ENCODE assay signal across 11 mouse cellular contexts in the genomic region with DNA sequence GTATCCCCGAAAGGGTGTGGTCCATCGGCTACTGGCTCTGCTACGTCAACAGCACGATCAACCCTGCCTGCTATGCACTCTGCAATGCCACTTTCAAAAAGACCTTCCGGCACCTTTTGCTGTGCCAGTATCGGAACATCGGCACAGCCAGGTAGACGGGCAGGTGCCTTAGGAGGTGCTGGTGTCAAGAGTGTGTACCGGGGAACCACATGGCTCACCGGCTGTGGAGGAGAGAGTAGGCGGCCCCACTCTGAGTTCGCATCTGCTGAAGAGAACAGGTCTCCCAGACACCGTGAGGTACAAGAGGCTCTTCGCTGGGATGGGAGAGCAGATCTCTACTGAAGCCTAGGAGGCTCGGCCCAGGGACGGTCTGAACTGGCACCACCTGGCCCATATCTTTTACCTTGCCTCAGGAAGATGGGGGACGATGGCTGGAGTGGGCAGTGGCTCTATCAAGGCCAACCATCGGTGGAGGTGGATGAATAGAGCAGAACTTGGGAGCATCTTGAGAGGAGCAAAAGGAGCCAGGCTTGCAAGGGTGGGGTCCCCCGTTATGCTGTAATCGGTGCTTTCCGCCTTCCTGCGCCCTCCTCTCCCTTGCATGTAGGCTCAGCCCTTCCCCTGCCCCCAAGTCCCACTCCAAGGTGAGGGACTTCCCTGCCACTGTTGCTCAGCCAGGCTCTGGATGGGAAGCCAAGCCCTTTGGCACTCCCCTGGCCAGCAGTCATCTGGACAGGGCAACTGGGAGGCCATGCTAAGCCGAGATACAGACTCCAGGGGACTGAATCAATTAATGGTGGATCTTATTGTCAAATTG. TPM values are rescaled to one million over a fixed set of nuclear protein-coding genes. Genes with fewer than 3 reads are reported as not detected.
DNase-seq lines count a peak whose midpoint lies in the region; ATAC-seq lines count a peak whose summit lies in the region.
"Had no signal": no experiment of that assay in that cellular context is flagged by ENCODE, and none has a peak within 500 bp of the region (broad histone marks: within the 10 kb centered on the region; RNA-seq: fewer than 3 reads in every experiment).

No protein-coding gene starts in this region.

- H3K27me3 ChIP-seq in heart, embryonic 14.5 days (ENCODE audit: control insufficient read depth, insufficient read depth, low read length): peaks cover 11% of the 10 kb centered on the region
- peaks cover 11% of the 10 kb centered on the region for H3K27me3 ChIP-seq in midbrain, embryonic 16.5 days (ENCODE audit: control insufficient read depth, insufficient read depth, low read depth, low read length)
- H3K27me3 ChIP-seq in midbrain, embryonic 15.5 days (replicated peaks): peaks cover 19% of the 10 kb centered on the region
- peaks cover 20% of the 10 kb centered on the region for H3K27me3 ChIP-seq in limb, embryonic 12.5 days

- no peaks in the 10 kb centered on the region for H3K9me3 ChIP-seq in heart, embryonic 14.5 days (ENCODE audit: control insufficient read depth, low read length)
- no peaks in the 10 kb centered on the region for H3K9me3 ChIP-seq in midbrain, embryonic 16.5 days (replicated peaks; ENCODE audit: control insufficient read depth, low read length, poor library complexity, severe bottlenecking)
- no peaks in the 10 kb centered on the region for H3K9me3 ChIP-seq in midbrain, embryonic 15.5 days
- no peaks in the 10 kb centered on the region for H3K9me3 ChIP-seq in limb, embryonic 12.5 days

- no peak overlapping the region for H3K27ac ChIP-seq in heart, embryonic 14.5 days (replicated peaks in 1 of 2; ENCODE audit: control insufficient read depth in 1 of 2, insufficient read depth in 1 of 2, low read depth in 2 of 2, low read length in 2 of 2)
- H3K27ac ChIP-seq in midbrain, embryonic 16.5 days (ENCODE audit: low read length): no peak overlapping the region
- no peak overlapping the region for H3K27ac ChIP-seq in midbrain, embryonic 15.5 days
- H3K27ac ChIP-seq in limb, embryonic 12.5 days: 0 out of 2 replicates have a peak overlapping the region, but pooled peaks have one; percentile 32

- peak overlapping the region; percentile 55; the same call in 1 of the 2 replicates for H3K4me2 ChIP-seq in heart, embryonic 14.5 days (ENCODE audit: low read length)
- H3K4me2 ChIP-seq in midbrain, embryonic 16.5 days (ENCODE audit: low read length): no peak overlapping the region
- H3K4me2 ChIP-seq in midbrain, embryonic 15.5 days: no peak overlapping the region
- H3K4me2 ChIP-seq in limb, embryonic 12.5 days: peak overlapping the region; percentile 83

- no peak for DNase-seq in heart, adult 18-20 months
- DNase-seq in cerebellum, adult 9-11 months: peak; percentile 70
- no peak for DNase-seq in spleen, postnatal 4 days (ENCODE audit: low spot score in 2 of 2)
- DNase-seq in kidney, postnatal 14 days: no peak

- WGBS in heart, embryonic 14.5 days: 67% methylated on average over 23 of the region's 23 CpGs
- WGBS in midbrain, embryonic 16.5 days: 80% methylated on average over 23 of the region's 23 CpGs
- 79% methylated on average over 23 of the region's 23 CpGs for WGBS in midbrain, embryonic 15.5 days
- 63% methylated on average over 23 of the region's 23 CpGs for whole genome bisulfite sequencing in limb, embryonic 12.5 days

- no peak for ATAC-seq in heart, embryonic 14.5 days (ENCODE audit: insufficient number of reproducible peaks, insufficient read depth, low FRiP score, low read depth)
- ATAC-seq in midbrain, embryonic 16.5 days: no peak
- ATAC-seq in midbrain, embryonic 15.5 days (replicated peaks): no peak
- no peak for ATAC-seq in limb, embryonic 12.5 days (ENCODE audit: insufficient number of reproducible peaks, insufficient read depth, low FRiP score, low TSS enrichment, low read depth)

- peaks cover 23 to 34% of the 10 kb centered on the region in 2 experiments for H3K4me1 ChIP-seq in heart, embryonic 14.5 days (ENCODE audit: control insufficient read depth in 2 of 2, insufficient read depth in 2 of 2, low read length in 2 of 2)
- peaks cover 18% of the 10 kb centered on the region for H3K4me1 ChIP-seq in midbrain, embryonic 16.5 days (ENCODE audit: control insufficient read depth, insufficient read depth, low read length)
- H3K4me1 ChIP-seq in midbrain, embryonic 15.5 days: peaks cover 35% of the 10 kb centered on the region
- peaks cover 40% of the 10 kb centered on the region for H3K4me1 ChIP-seq in limb, embryonic 12.5 days (replicated peaks)

- no peak overlapping the region for H3K9ac ChIP-seq in heart, embryonic 14.5 days (ENCODE audit: low read length)
- 0 out of 2 replicates have a peak overlapping the region, but pooled peaks have one; percentile 20 for H3K9ac ChIP-seq in midbrain, embryonic 16.5 days (ENCODE audit: low read depth, low read length)
- H3K9ac ChIP-seq in midbrain, embryonic 15.5 days: no peak overlapping the region
- no peak overlapping the region for H3K9ac ChIP-seq in limb, embryonic 12.5 days (replicated peaks)

- H3K36me3 ChIP-seq in heart, embryonic 14.5 days (ENCODE audit: control insufficient read depth, insufficient read depth, low read length): peaks cover 11% of the 10 kb centered on the region
- H3K36me3 ChIP-seq in midbrain, embryonic 16.5 days (ENCODE audit: control insufficient read depth, insufficient read depth, low read length): no peaks in the 10 kb centered on the region
- H3K36me3 ChIP-seq in midbrain, embryonic 15.5 days (replicated peaks): no peaks in the 10 kb centered on the region
- peaks cover 18% of the 10 kb centered on the region for H3K36me3 ChIP-seq in limb, embryonic 12.5 days

- no peak overlapping the region for H3K4me3 ChIP-seq in heart, embryonic 14.5 days (ENCODE audit: control insufficient read depth in 1 of 2, insufficient read depth in 1 of 2, low read depth in 1 of 2, low read length in 2 of 2)
- H3K4me3 ChIP-seq in midbrain, embryonic 16.5 days (ENCODE audit: low read depth, low read length): no peak overlapping the region
- H3K4me3 ChIP-seq in midbrain, embryonic 15.5 days: no peak overlapping the region
- no peak overlapping the region for H3K4me3 ChIP-seq in limb, embryonic 12.5 days (replicated peaks)

RNA-seq across cellular contexts. Expression of a gene that starts 1.7 kb away (rescaled TPM):
- polyA plus RNA-seq in heart, embryonic 14.5 days (2014; fragmentation: Nextera tagmentation; extraction: Ambion mirVana): not detected in 2 replicates
- not detected for total RNA-seq in heart, adult 18-20 months (2021)
- polyA plus RNA-seq in midbrain, embryonic 16.5 days (2015; fragmentation: Nextera tagmentation; extraction: Ambion mirVana): 0.33 and 0.34 TPM in 2 replicates
- polyA plus RNA-seq in midbrain, embryonic 15.5 days (2015; fragmentation: Nextera tagmentation; extraction: Ambion mirVana): 0.57 and 0.66 TPM in 2 replicates
- polyA plus RNA-seq in limb, embryonic 12.5 days (2016; fragmentation: Nextera tagmentation; extraction: Ambion mirVana): 0.33 and 0.65 TPM in 2 replicates
- polyA plus RNA-seq: stomach, embryonic 14.5 days had no signal

RNA-seq across cellular contexts. Expression of a gene that starts 3.4 kb away (rescaled TPM):
- 352 and 435 TPM in 2 replicates for polyA plus RNA-seq in heart, embryonic 14.5 days (2014; fragmentation: Nextera tagmentation; extraction: Ambion mirVana)
- total RNA-seq in heart, adult 18-20 months (2021): 1 to 10 TPM; 2.3 to 2.9 TPM
- 98.8 and 113 TPM in 2 replicates for polyA plus RNA-seq in midbrain, embryonic 16.5 days (2015; fragmentation: Nextera tagmentation; extraction: Ambion mirVana)
- 132 and 158 TPM in 2 replicates for polyA plus RNA-seq in midbrain, embryonic 15.5 days (2015; fragmentation: Nextera tagmentation; extraction: Ambion mirVana)
- 2,281 and 2,291 TPM in 2 replicates for polyA plus RNA-seq in limb, embryonic 12.5 days (2016; fragmentation: Nextera tagmentation; extraction: Ambion mirVana)

RNA-seq across cellular contexts. Expression of a gene that starts 16.8 kb away (rescaled TPM):
- 2.8 and 3.5 TPM in 2 replicates for polyA plus RNA-seq in heart, embryonic 14.5 days (2014; fragmentation: Nextera tagmentation; extraction: Ambion mirVana)
- total RNA-seq in heart, adult 18-20 months (2021): not detected
- 0.11 TPM in 1 of 2 replicates, not detected in the other for polyA plus RNA-seq in midbrain, embryonic 16.5 days (2015; fragmentation: Nextera tagmentation; extraction: Ambion mirVana)
- polyA plus RNA-seq in midbrain, embryonic 15.5 days (2015; fragmentation: Nextera tagmentation; extraction: Ambion mirVana): 0.20 and 0.31 TPM in 2 replicates
- polyA plus RNA-seq in limb, embryonic 12.5 days (2016; fragmentation: Nextera tagmentation; extraction: Ambion mirVana): 0.28 and 0.59 TPM in 2 replicates
- total RNA-seq: adrenal gland, adult 8-10 months; layer of hippocampus, postnatal 25 days had no signal

RNA-seq across cellular contexts. Expression of a gene that starts 46.9 kb away (rescaled TPM):
- polyA plus RNA-seq in heart, embryonic 14.5 days (2014; fragmentation: Nextera tagmentation; extraction: Ambion mirVana): 47.8 and 48.2 TPM in 2 replicates
- 10 to 100 TPM; 33.8 to 35.9 TPM for total RNA-seq in heart, adult 18-20 months (2021)
- 28.3 and 33.3 TPM in 2 replicates for polyA plus RNA-seq in midbrain, embryonic 16.5 days (2015; fragmentation: Nextera tagmentation; extraction: Ambion mirVana)
- polyA plus RNA-seq in midbrain, embryonic 15.5 days (2015; fragmentation: Nextera tagmentation; extraction: Ambion mirVana): 32.2 and 36.1 TPM in 2 replicates
- 33.7 and 39.9 TPM in 2 replicates for polyA plus RNA-seq in limb, embryonic 12.5 days (2016; fragmentation: Nextera tagmentation; extraction: Ambion mirVana)

Comparison
In these comparisons a context has a peak if more than half of its experiments do, and no peak if none do; other contexts are left out.
1. H3K4me2 ChIP-seq: peak in heart, embryonic 14.5 days (single experiment) and limb, embryonic 12.5 days (single experiment); none in midbrain, embryonic 16.5 days (single experiment) and midbrain, embryonic 15.5 days (single experiment).